Mouse (Mus musculus): ENCODE measurements around the gene Armc2.

GRCm38 (mm10) chr10:41959808-41960207, 58.4 kb downstream of the Armc2 start:
- TF ChIP-seq CTCF (IDR thresholded peaks at IDR 0.05; ENCODE audit: borderline replicate concordance, insufficient read depth, low read length) (no peak), POLR2A (IDR thresholded peaks at IDR 0.05; ENCODE audit: low read depth, low read length) (no peak)
